Mouse (Mus musculus) spleen, adult 12 weeks (tissue): Measurements from ENCODE around the gene Ackr4.

Experiments used
- DNase-seq: peaks from one replicate; pipeline ENCODE4 v3.0.0; 2022; ENCODE audit warnings: low spot score

Gene Ackr4

GRCm38 (mm10) chr9:104106930-104107329 lies 19.8 kb downstream of the Ackr4 start:
- DNase-seq = no peak

GRCm38 (mm10) chr9:104104986-104105385 lies 21.7 kb downstream of the Ackr4 start:
- DNase-seq = no peak

GRCm38 (mm10) chr9:104102901-104103300 lies 23.8 kb downstream of the Ackr4 start:
- no peak for DNase-seq

- no peak for DNase-seq
Observed at GRCm38 (mm10) chr9:104102301-104102700, 24.4 kb downstream of the Ackr4 start.

GRCm38 (mm10) chr9:104101458-104101857 lies 25.3 kb downstream of the Ackr4 start:
- no peak for DNase-seq

GRCm38 (mm10) chr9:104100822-104101221 lies 25.9 kb downstream of the Ackr4 start:
- DNase-seq = no peak

GRCm38 (mm10) chr9:104099060-104099459 lies 27.7 kb downstream of the Ackr4 start:
- DNase-seq = no peak

- no peak for DNase-seq
Observed at GRCm38 (mm10) chr9:104098256-104098655, 28.5 kb downstream of the Ackr4 start.

- no peak for DNase-seq
Observed at GRCm38 (mm10) chr9:104092945-104093344, 33.8 kb downstream of the Ackr4 start.

GRCm38 (mm10) chr9:104088555-104088954 lies 38.2 kb downstream of the Ackr4 start:
- DNase-seq = no peak

- DNase-seq = no peak
Observed at GRCm38 (mm10) chr9:104085730-104086429, 40.9 kb downstream of the Ackr4 start.

GRCm38 (mm10) chr9:104080038-104080437 lies 46.7 kb downstream of the Ackr4 start:
- DNase-seq = no peak

GRCm38 (mm10) chr9:104079379-104079778 lies 47.4 kb downstream of the Ackr4 start:
- DNase-seq = peak; percentile 14

- DNase-seq = no peak
Observed at GRCm38 (mm10) chr9:104078780-104079179, 48.0 kb downstream of the Ackr4 start.

GRCm38 (mm10) chr9:104075808-104076207 lies 50.9 kb downstream of the Ackr4 start:
- DNase-seq = no peak

- DNase-seq = no peak
Observed at GRCm38 (mm10) chr9:104070863-104071604, 55.7 kb downstream of the Ackr4 start.

GRCm38 (mm10) chr9:104070241-104070640 lies 56.5 kb downstream of the Ackr4 start:
- no peak for DNase-seq

GRCm38 (mm10) chr9:104064571-104064970 lies 62.2 kb downstream of the Ackr4 start:
- no peak for DNase-seq

- peak; percentile 80 for DNase-seq
Observed at GRCm38 (mm10) chr9:104063244-104063961, 63.3 kb downstream of the Ackr4 start, which contains the start of gene Acad11. TSS of gene Acad11 (plus strand) at chr9:104063377.

GRCm38 (mm10) chr9:104062430-104063243 lies 64.1 kb downstream of the Ackr4 start, which contains the start of gene Uba5:
TSS of gene Uba5 (minus strand) at chr9:104063134.
- peak; percentile 59 for DNase-seq

GRCm38 (mm10) chr9:104051028-104051427 lies 75.7 kb downstream of the Ackr4 start:
- DNase-seq = no peak

GRCm38 (mm10) chr9:104043676-104044075 lies 83.1 kb downstream of the Ackr4 start:
- no peak for DNase-seq
